Comparison of ENCODE assay signal across 8 mouse cellular contexts in genomic region chr15:36939153-36939552, GRCm38 (mm10).
DNase-seq lines count a peak whose midpoint lies in the region; ATAC-seq and TF ChIP-seq lines count a peak whose summit lies in the region.

No protein-coding gene starts in this region.

- H3K36me3 ChIP-seq in heart, embryonic 13.5 days: no peaks in the 10 kb centered on the region
- no peaks in the 10 kb centered on the region for H3K36me3 ChIP-seq in ES-E14 (ENCODE audit: control insufficient read depth, insufficient read depth, low read length, poor library complexity, severe bottlenecking)
- H3K36me3 ChIP-seq in hindbrain, embryonic 10.5 days: no peaks in the 10 kb centered on the region
- H3K36me3 ChIP-seq in midbrain, embryonic 11.5 days (ENCODE audit: control insufficient read depth, insufficient read depth, low read length): no peaks in the 10 kb centered on the region

- ATAC-seq in heart, embryonic 13.5 days (ENCODE audit: extremely low read depth, insufficient number of reproducible peaks, low FRiP score, low TSS enrichment): no peak
- ATAC-seq in midbrain, embryonic 11.5 days (ENCODE audit: low FRiP score): peak; percentile 49

- intact Hi-C loops in heart, postnatal 10 days (cut with DNase I): loop anchor here (5.0 kb wide), 1 partner anchor 147 kb away; no protein-coding TSS in a partner anchor

- H3K9me3 ChIP-seq in heart, embryonic 13.5 days: no peaks in the 10 kb centered on the region
- H3K9me3 ChIP-seq in ES-E14 (ENCODE audit: control insufficient read depth, insufficient read depth, low read depth, low read length): no peaks in the 10 kb centered on the region
- no peaks in the 10 kb centered on the region for H3K9me3 ChIP-seq in hindbrain, embryonic 10.5 days
- no peaks in the 10 kb centered on the region for H3K9me3 ChIP-seq in midbrain, embryonic 11.5 days (ENCODE audit: control insufficient read depth, low read length)

- WGBS in heart, embryonic 13.5 days: 29% methylated on average over 9 of the region's 9 CpGs
- WGBS in hindbrain, embryonic 10.5 days: 32% methylated on average over 9 of the region's 9 CpGs
- WGBS in midbrain, embryonic 11.5 days: 21% methylated on average over 9 of the region's 9 CpGs

- H3K4me3 ChIP-seq in heart, embryonic 13.5 days: peak overlapping the region; percentile 69
- peak overlapping the region; percentile 39 to 72 for H3K4me3 ChIP-seq in ES-E14 (ENCODE audit: insufficient read depth in 1 of 2, low read depth in 1 of 2, low read length in 2 of 2, poor library complexity in 1 of 2, severe bottlenecking in 1 of 2)
- H3K4me3 ChIP-seq in hindbrain, embryonic 10.5 days: peak overlapping the region; percentile 69
- H3K4me3 ChIP-seq in midbrain, embryonic 11.5 days (ENCODE audit: low read depth, low read length): peak overlapping the region; percentile 51

- H3K4me2 ChIP-seq in heart, embryonic 13.5 days: peak overlapping the region; percentile 92
- H3K4me2 ChIP-seq in midbrain, embryonic 11.5 days: peak overlapping the region; percentile 84

- no peak for DNase-seq in heart, postnatal 10 days
- DNase-seq in ES-E14 (ENCODE audit: low read depth, low spot score): no peak
- no peak for DNase-seq in hindbrain, embryonic 10.5 days (ENCODE audit: low spot score)
- no peak for DNase-seq in midbrain, embryonic 11.5 days (ENCODE audit: low spot score, missing footprints)
- DNase-seq in layer of hippocampus, adult 8-10 months (ENCODE audit: low spot score in 2 of 2): no peak
- no peak for DNase-seq in left cerebral cortex, adult 9 months (ENCODE audit: low spot score in 2 of 2)
- DNase-seq in embryo, embryonic 10.5 days (ENCODE audit: low spot score): no peak

- H3K27me3 ChIP-seq in heart, embryonic 13.5 days (replicated peaks): no peaks in the 10 kb centered on the region
- no peaks in the 10 kb centered on the region for H3K27me3 ChIP-seq in hindbrain, embryonic 10.5 days (ENCODE audit: insufficient read depth, poor library complexity, severe bottlenecking)
- no peaks in the 10 kb centered on the region for H3K27me3 ChIP-seq in midbrain, embryonic 11.5 days (ENCODE audit: control insufficient read depth, insufficient read depth, low read length)

- H3K27ac ChIP-seq in heart, embryonic 13.5 days (replicated peaks): peak overlapping the region; percentile 91
- no peak overlapping the region for H3K27ac ChIP-seq in ES-E14 (ENCODE audit: insufficient read depth, low read depth, low read length, poor library complexity, severe bottlenecking)
- peak overlapping the region; percentile 95 for H3K27ac ChIP-seq in hindbrain, embryonic 10.5 days
- peak overlapping the region; percentile 11; the same call in 1 of the 2 replicates for H3K27ac ChIP-seq in midbrain, embryonic 11.5 days (ENCODE audit: low read depth, low read length)

- in situ Hi-C loops in ES-E14 (cut with MboI; ENCODE audit: low sequenced_read_pairs in 2 of 2, unreplicated experiment in 2 of 2): no loop called here

- peaks cover 24% of the 10 kb centered on the region for H3K4me1 ChIP-seq in heart, embryonic 13.5 days
- peaks cover 5 to 26% of the 10 kb centered on the region in 2 experiments; a peak in 3 of 4 replicates for H3K4me1 ChIP-seq in ES-E14 (ENCODE audit: control insufficient read depth in 2 of 2, insufficient read depth in 2 of 2, low read length in 2 of 2, poor library complexity in 1 of 2)
- peaks cover 30% of the 10 kb centered on the region for H3K4me1 ChIP-seq in hindbrain, embryonic 10.5 days (replicated peaks)
- H3K4me1 ChIP-seq in midbrain, embryonic 11.5 days (ENCODE audit: control insufficient read depth, insufficient read depth, low read length): peaks cover 10% of the 10 kb centered on the region

- H3K9ac ChIP-seq in heart, embryonic 13.5 days: peak overlapping the region; percentile 92
- H3K9ac ChIP-seq in ES-E14 (ENCODE audit: insufficient read depth, low read depth, low read length, poor library complexity, severe bottlenecking): no peak overlapping the region
- H3K9ac ChIP-seq in midbrain, embryonic 11.5 days (ENCODE audit: low read length): peak overlapping the region; percentile 87

TF ChIP-seq in ES-E14, 5 proteins besides CTCF, POLR2A, EP300 and RAD21:
- TF ChIP-seq ZNF384 (IDR thresholded peaks at IDR 0.05; ENCODE audit: low read depth, low read length) (no peak), HCFC1 (IDR thresholded peaks at IDR 0.05; ENCODE audit: borderline replicate concordance, insufficient read depth, low read length) (no peak), ZC3H11A (IDR thresholded peaks at IDR 0.05; ENCODE audit: borderline replicate concordance, low read depth, low read length) (no peak), MAFK (IDR thresholded peaks at IDR 0.05; ENCODE audit: insufficient read depth, low read depth, low read length) (no peak), CHD2 (IDR thresholded peaks at IDR 0.05; ENCODE audit: low read depth, low read length) (no peak)
